Mouse (Mus musculus) heart, adult 2 months (tissue): ENCODE results near the gene Trappc10.

Experiments
- CTCF ChIP-seq: fragments of 200-600 bp; IDR thresholded peaks from 2 replicates; pipeline ENCODE4 v1.8.1; 2022; ENCODE audit warnings: antibody characterized with exemption, mild to moderate bottlenecking, moderate library complexity
- POLR2A ChIP-seq: fragments of 200-500 bp; IDR thresholded peaks from 2 replicates; pipeline ENCODE4 v1.6.1; 2011; ENCODE audit warnings: mild to moderate bottlenecking, low read depth, low read length, control low read depth; ENCODE audit not compliant: insufficient read depth

DNA sequence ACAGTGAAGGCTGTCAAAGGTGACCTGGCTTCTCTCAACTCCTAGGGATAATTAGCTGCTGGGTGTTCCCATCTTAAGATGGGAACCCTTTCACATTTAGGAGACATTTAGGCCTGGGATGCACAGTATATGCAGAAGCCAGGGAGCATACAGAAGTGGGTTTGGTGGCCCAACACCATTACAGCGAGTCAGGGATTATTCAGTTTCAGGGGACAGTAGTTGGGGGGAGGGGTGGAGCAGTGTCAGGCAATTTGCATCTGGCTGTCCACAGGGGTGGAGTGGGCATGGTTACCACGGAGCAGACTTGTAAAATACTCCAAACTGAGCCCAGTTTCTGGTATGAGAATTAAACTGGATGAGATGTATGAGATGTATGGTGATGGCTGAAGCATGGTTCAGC is 74.0 kb downstream of the Trappc10 start:
- TF ChIP-seq CTCF (no peak), POLR2A (no peak)
